Mouse (Mus musculus): ENCODE measurements around the gene Mmrn2.

DNA sequence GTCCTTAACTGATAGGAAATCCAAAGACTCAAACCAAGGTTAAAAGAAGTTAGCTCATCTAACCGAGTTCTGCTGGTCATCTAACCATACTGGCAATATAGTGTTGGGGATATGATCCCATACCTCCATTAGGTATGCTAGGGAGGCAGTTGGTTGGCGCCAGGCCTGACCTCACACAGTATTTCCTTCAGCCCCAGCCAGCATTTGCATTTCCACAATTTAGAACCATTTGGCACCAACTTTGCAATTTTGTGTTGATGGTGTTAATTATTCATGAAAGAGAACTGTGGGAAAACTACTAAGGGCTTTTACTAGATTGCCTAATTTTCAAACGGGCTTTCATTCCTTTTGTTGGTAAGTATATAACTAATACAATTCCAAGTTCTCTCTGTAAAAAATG is 43.4 kb upstream of the Mmrn2 start:
- no peak for TF ChIP-seq MAX (IDR thresholded peaks at IDR 0.05; ENCODE audit: low read length)
- no peak for TF ChIP-seq CTCF (IDR thresholded peaks at IDR 0.05 in 2 of 3, conservative IDR thresholded peaks at IDR 0.05 in 1 of 3; ENCODE audit: control insufficient read depth in 1 of 3, insufficient read depth in 1 of 3, low read depth in 2 of 3, low read length in 3 of 3, poor library complexity in 1 of 3, severe bottlenecking in 1 of 3)
- no peak for TF ChIP-seq MYC (IDR thresholded peaks at IDR 0.05; ENCODE audit: low read depth, low read length)
- no peak for TF ChIP-seq MAFK (IDR thresholded peaks at IDR 0.05; ENCODE audit: borderline replicate concordance, low read depth, low read length)
- TF ChIP-seq BHLHE40 (IDR thresholded peaks at IDR 0.05; ENCODE audit: borderline replicate concordance, low read depth, low read length), result no peak
- no peak for TF ChIP-seq POLR2AphosphoS5 (IDR thresholded peaks at IDR 0.05; ENCODE audit: borderline replicate concordance, low read depth, low read length)
- no peak for TF ChIP-seq E2F4 (IDR thresholded peaks at IDR 0.05; ENCODE audit: borderline replicate concordance, low read depth, low read length)
- no peak for TF ChIP-seq TAL1 (IDR thresholded peaks at IDR 0.05; ENCODE audit: low read length)
- TF ChIP-seq USF2 (IDR thresholded peaks at IDR 0.05; ENCODE audit: borderline replicate concordance in 1 of 2, insufficient read depth in 1 of 2, low read depth in 1 of 2, low read length in 2 of 2), result no peak
- no peak for TF ChIP-seq POLR2A (IDR thresholded peaks at IDR 0.05; ENCODE audit: control insufficient read depth in 1 of 2, insufficient read depth in 1 of 2, low read depth in 1 of 2, low read length in 2 of 2, poor library complexity in 1 of 2)
- TF ChIP-seq RAD21 (IDR thresholded peaks at IDR 0.05; ENCODE audit: low read depth, low read length), result no peak
- TF ChIP-seq MAZ (IDR thresholded peaks at IDR 0.05; ENCODE audit: low read depth, low read length), result no peak
